Mouse (Mus musculus) lung, adult 2 months (tissue): Measurements from ENCODE around the gene Borcs5. TPM values are rescaled to one million over a fixed set of nuclear protein-coding genes. Genes with fewer than 3 reads are reported as not detected.
A peak's percentile ranks its signal among the peaks of the same experiment; 100 is the strongest.

Source experiments
- DNase-seq: peaks from one replicate; pipeline ENCODE4 v3.0.0; 2022
- H3K4me1 ChIP-seq: fragments of 200-500 bp; 2 replicates; pipeline ENCODE4 v1.6.1; 2011; ENCODE audit warnings: low read length; ENCODE audit not compliant: control insufficient read depth, insufficient read depth
- H3K4me3 ChIP-seq: fragments of 200-500 bp; replicated peaks from 2 replicates; pipeline ENCODE3; 2011; ENCODE audit warnings: low read depth, mild to moderate bottlenecking, control low read depth, low read length; ENCODE audit errors: extremely low read depth
- CTCF ChIP-seq: fragments of 200-500 bp; IDR thresholded peaks from 2 replicates; pipeline ENCODE4 v1.5.1; 2011; ENCODE audit warnings: mild to moderate bottlenecking, low read length, control low read depth; ENCODE audit not compliant: insufficient read depth
- POLR2A ChIP-seq: fragments of 200-500 bp; IDR thresholded peaks from 2 replicates; pipeline ENCODE4 v1.6.1; 2011; ENCODE audit warnings: low read depth, mild to moderate bottlenecking, control low read depth, low read length, borderline replicate concordance; ENCODE audit errors: extremely low read depth
- WGBS: fragments of 180-500 bp; shearing (Covaris S2); methylation state at CpG from one replicate; pipeline ENCODE4 v1.1.7; 2018; 5-methylcytosine and 5-hydroxymethylcytosine counted together
- polyA plus RNA-seq: library from polyadenylated mRNA; depleted of rRNA; stranded (reverse); fragments of >200 nt; gene quantifications from 2 replicates; pipeline ENCODE4 v1.2.3, GENCODE M21; 2012

Gene Borcs5
- polyA plus RNA-seq, 1 experiment: 11.5 TPM

DNA sequence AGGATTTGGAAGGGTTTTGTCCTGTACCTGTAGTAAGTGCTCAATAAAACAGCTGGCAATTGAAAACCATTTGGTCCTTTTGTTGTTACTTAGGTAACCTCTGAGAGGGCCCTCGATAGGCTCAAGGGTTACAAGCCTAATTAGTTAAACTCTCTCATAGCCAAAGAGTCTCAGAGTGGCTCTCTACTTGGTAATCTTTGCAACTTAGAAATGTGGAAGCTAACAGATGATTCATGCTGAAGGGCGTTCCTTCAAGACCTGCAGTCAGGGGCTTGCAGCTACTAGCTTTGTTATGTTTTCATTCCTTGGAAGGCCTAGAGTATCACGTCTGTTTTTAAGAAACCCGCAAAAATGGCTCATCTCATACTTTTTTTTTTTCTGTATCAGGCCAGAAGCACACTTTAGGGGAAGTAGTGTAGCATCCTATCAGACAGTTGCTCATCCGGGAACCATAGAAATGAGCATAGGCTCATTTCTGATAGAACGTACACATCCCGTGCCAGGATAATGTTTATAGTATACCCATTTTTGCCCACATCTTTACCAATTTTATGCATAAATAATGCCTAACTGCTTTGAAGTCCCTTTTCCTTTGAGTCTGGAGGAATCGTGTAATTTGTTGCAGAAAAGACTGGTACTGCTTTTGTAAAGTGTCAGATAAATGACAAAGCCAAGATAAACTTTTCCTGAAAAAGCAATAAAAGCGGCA, 2.6 kb downstream of the Borcs5 start:
- WGBS: 59% methylated on average over 9 of the region's 9 CpGs
- no peaks in the 10 kb centered on the region for H3K4me1 ChIP-seq
- DNase-seq: peak; percentile 14
- no peak for TF ChIP-seq POLR2A
- no peak for TF ChIP-seq CTCF
- peak overlapping the region; percentile 32 for H3K4me3 ChIP-seq

DNA sequence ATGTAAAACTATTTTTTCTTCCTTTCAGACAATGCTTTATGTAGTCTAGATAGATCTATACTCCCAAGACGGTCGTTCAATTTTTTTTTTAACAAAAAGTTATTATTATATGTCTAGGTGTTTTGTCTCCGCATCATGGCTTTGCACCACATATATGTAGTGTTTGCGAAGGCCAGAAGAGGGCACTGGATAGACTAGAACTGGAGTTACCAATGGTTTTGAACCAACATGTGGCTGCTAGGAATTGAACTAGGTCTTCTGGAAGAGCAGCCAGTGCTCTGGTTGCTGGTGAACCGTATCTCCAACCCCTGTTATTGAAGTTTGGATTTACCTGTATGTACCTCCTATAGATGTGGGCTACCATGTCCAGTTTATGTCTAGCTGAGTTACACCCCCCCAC, 4.0 kb downstream of the Borcs5 start:
- WGBS: 95% methylated on average over 5 of the region's 5 CpGs
- no peak overlapping the region for H3K4me3 ChIP-seq
- H3K4me1 ChIP-seq: no peaks in the 10 kb centered on the region; the same call in 1 of the 2 replicates
- TF ChIP-seq POLR2A: no peak
- DNase-seq: no peak

DNA sequence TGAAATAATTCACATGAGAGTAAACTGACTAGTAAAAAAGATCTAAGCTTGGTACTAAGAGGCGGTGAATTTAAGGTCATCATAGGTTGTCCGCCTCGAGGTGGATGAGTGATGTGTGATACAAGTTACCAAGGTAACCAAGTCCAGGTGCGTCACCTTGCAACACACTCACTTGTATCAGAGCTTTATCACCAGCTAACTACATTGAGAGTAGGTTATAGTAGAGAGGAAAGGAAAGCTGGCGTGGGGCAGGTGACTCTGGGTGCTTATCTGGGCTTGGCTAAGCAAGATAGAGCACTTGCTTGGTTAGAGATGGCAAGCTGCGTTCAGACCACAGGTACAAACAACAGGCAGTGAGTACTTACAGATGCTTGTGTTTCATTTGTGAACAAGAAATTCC, 7.5 kb downstream of the Borcs5 start:
- H3K4me1 ChIP-seq: no peaks in the 10 kb centered on the region; the same call in 1 of the 2 replicates
- H3K4me3 ChIP-seq: no peak overlapping the region
- WGBS: 89% methylated on average over 6 of the region's 6 CpGs
- TF ChIP-seq CTCF: no peak
- no peak for DNase-seq

DNA sequence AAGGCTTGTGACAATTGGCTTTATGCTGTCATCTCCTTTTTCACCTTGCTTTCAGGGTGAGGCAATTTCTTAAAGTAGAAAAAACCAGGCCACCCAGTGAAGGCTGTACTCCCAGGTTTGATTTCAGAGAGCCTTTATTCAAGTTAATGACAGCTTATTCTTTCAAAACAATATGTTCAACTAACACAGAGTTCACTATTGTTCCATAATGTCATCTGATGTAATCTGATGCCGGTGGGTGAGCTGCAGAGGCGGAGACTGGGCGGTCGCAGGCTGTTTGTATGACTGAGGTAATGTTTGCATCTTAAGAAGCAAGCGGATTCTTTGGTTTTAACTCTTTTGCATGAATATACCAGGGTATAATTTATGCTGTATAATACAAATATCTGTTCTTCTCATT, 8.3 kb downstream of the Borcs5 start:
- TF ChIP-seq POLR2A (no peak), CTCF (no peak)
- no peaks in the 10 kb centered on the region; the same call in 1 of the 2 replicates for H3K4me1 ChIP-seq
- no peak overlapping the region for H3K4me3 ChIP-seq
- 33% methylated on average over 5 of the region's 5 CpGs for WGBS
- DNase-seq: no peak

- WGBS: 87% methylated on average over 5 of the region's 5 CpGs
- TF ChIP-seq CTCF: no peak
- no peak for TF ChIP-seq POLR2A
- Histone ChIP-seq H3K4me3 (no peak overlapping the region), H3K4me1 (no peaks in the 10 kb centered on the region; the same call in 1 of the 2 replicates)
- no peak for DNase-seq
Measured at GRCm38 (mm10) chr6:134648356-134648755, 9.0 kb downstream of the Borcs5 start.

DNA sequence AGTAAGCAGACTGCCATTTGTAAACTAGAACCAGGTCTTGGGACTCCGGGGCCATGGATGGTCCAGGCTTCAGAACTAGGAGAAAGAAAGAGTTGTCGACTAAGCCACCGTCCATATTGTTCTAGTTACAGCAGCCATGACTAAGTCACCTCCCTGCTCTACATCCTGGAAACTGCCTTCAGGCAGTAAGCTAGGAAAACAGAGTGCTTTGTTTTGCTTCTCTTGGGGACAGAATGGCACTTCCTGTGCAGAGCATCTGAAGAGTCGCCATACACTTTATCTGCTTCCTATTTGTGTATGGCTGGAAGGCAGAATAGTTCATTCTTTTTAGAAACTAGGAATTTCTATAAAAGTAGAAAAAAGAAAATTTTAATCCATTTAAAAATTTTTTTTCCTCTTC, 17.2 kb downstream of the Borcs5 start:
- Histone ChIP-seq H3K4me1 (no peaks in the 10 kb centered on the region), H3K4me3 (no peak overlapping the region)
- TF ChIP-seq CTCF: no peak
- no peak for TF ChIP-seq POLR2A
- 58% methylated on average over 4 of the region's 4 CpGs for WGBS
- DNase-seq: no peak

GRCm38 (mm10) chr6:134659108-134659958, 20.0 kb downstream of the Borcs5 start:
- no peaks in the 10 kb centered on the region for H3K4me1 ChIP-seq
- TF ChIP-seq CTCF (peak; percentile 51; the same call in 1 of the 2 replicates), POLR2A (no peak)
- H3K4me3 ChIP-seq: no peak overlapping the region
- WGBS: 15% methylated on average over 9 of the region's 9 CpGs
- peak; percentile 26 for DNase-seq

- no peaks in the 10 kb centered on the region for H3K4me1 ChIP-seq
- DNase-seq: no peak
- TF ChIP-seq CTCF (no peak), POLR2A (no peak)
- 75% methylated on average over 8 of the region's 8 CpGs for WGBS
- no peak overlapping the region for H3K4me3 ChIP-seq
Measured at GRCm38 (mm10) chr6:134660714-134661406, 21.6 kb downstream of the Borcs5 start.

- no peak for DNase-seq
- WGBS: 84% methylated on average over 5 of the region's 5 CpGs
- Histone ChIP-seq H3K4me3 (no peak overlapping the region), H3K4me1 (no peaks in the 10 kb centered on the region)
- no peak for TF ChIP-seq POLR2A
- TF ChIP-seq CTCF: no peak
Measured at GRCm38 (mm10) chr6:134664573-134664972, 25.3 kb downstream of the Borcs5 start.

DNA sequence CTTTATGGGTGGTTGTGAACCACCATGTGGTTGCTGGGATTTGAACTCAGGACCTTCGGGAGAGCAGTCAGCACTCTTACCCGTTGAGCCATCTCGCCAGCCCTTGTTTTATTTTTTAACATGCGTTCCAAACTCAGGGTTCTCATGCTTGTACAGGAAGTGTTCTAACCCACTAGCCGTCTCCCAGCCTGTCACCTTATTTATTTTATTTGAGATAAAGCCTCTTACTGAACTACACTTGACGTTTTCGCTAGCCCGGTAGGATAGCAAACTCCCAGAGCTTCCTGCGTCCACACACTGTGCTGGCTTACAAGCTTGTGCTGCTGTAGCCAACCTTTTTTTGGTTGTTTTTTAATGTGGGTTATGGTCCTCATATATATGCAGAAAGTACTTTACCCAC, 26.5 kb downstream of the Borcs5 start:
- H3K4me1 ChIP-seq: peaks cover 2% of the 10 kb centered on the region; the same call in 1 of the 2 replicates
- no peak for DNase-seq
- TF ChIP-seq POLR2A (no peak), CTCF (no peak)
- 47% methylated on average over 9 of the region's 9 CpGs for WGBS
- no peak overlapping the region for H3K4me3 ChIP-seq
